Mouse (Mus musculus) olfactory bulb, adult 2 months (tissue): ENCODE measurements at regions not wholly inside any gene's neighbourhood (a gene's known extent, or its start where the extent isn't known, plus 50 kb on each side); places are given as distances from the start of the nearest gene placed in this dataset.

Source experiments
- CTCF ChIP-seq: fragments of 200-500 bp; IDR thresholded peaks from 2 replicates; pipeline ENCODE4 v1.5.1; 2012; ENCODE audit warnings: low read depth, mild to moderate bottlenecking, low read length, moderate library complexity; ENCODE audit not compliant: insufficient read depth
- POLR2A ChIP-seq: fragments of 200-500 bp; IDR thresholded peaks from 2 replicates; pipeline ENCODE4 v1.6.1; 2012; ENCODE audit warnings: mild to moderate bottlenecking, low read depth, low read length, moderate library complexity; ENCODE audit not compliant: insufficient read depth

DNA sequence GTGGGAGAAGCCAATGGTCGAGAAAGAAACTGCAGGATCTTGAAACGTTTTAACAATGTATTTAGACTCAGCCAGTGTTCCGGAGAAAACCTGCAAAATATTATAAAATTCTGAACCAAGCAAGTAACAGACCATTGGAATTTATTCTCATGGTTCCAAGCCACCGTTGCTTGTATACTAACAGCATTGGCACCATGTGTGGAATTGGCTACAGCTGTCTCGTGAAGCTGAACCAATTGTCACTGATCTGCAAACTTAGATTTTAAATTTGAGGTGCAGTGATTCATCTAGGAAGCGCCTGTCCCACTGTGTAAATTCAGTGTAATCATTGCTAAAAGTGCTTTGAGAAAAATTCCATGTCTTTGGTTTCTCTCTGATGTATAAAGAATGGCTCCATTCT, 137.8 kb upstream of the Ube2e3 start:
- TF ChIP-seq CTCF (no peak), POLR2A (no peak)
